In genomic region chr11:19679669-19680068, GRCm38 (mm10) we compare ENCODE assay signal across 21 mouse cellular contexts.
"Had no signal": no experiment of that assay in that cellular context is flagged by ENCODE, and none has a peak within 500 bp of the region (broad histone marks: within the 10 kb centered on the region; RNA-seq: fewer than 3 reads in every experiment).

No protein-coding gene starts in this region.

- DNase-seq: kidney, adult 18-20 months; kidney, adult 9 months; kidney, postnatal 14 days; kidney, postnatal 4 days; layer of hippocampus, adult 9-11 months; liver; lung, adult 18-20 months; lung, postnatal 14 days; lung, postnatal 4 days; retina, postnatal 1 day; right cerebral cortex, postnatal 25 days; spleen, adult 18-20 months; thymus, postnatal 25 days had no signal

- ATAC-seq: liver, embryonic 12.5 days had no signal

- H3K27ac ChIP-seq: layer of hippocampus, adult 2 months; limb, embryonic 10.5 days; limb, embryonic 13.5 days; liver, embryonic 12.5 days; liver, embryonic 15.5 days; midbrain, embryonic 12.5 days; stomach, embryonic 15.5 days had no signal

- H3K4me3 ChIP-seq: layer of hippocampus, adult 2 months; limb, embryonic 10.5 days; limb, embryonic 13.5 days; liver, embryonic 12.5 days; liver, embryonic 15.5 days; midbrain, embryonic 12.5 days; myocyte; stomach, embryonic 15.5 days had no signal

- H3K27me3 ChIP-seq: limb, embryonic 13.5 days; liver, embryonic 12.5 days; liver, embryonic 15.5 days; midbrain, embryonic 12.5 days; stomach, embryonic 15.5 days had no signal

- H3K4me1 ChIP-seq: limb, embryonic 10.5 days; limb, embryonic 13.5 days; liver, embryonic 12.5 days; liver, embryonic 15.5 days; midbrain, embryonic 12.5 days; stomach, embryonic 15.5 days had no signal

- H3K4me2 ChIP-seq: limb, embryonic 13.5 days; liver, embryonic 12.5 days; liver, embryonic 15.5 days; midbrain, embryonic 12.5 days; stomach, embryonic 15.5 days had no signal

- H3K36me3 ChIP-seq: limb, embryonic 10.5 days; limb, embryonic 13.5 days; liver, embryonic 12.5 days; liver, embryonic 15.5 days; midbrain, embryonic 12.5 days; stomach, embryonic 15.5 days had no signal

- H3K9ac ChIP-seq: limb, embryonic 13.5 days; liver, embryonic 12.5 days; liver, embryonic 15.5 days; midbrain, embryonic 12.5 days; stomach, embryonic 15.5 days had no signal

- H3K9me3 ChIP-seq: limb, embryonic 10.5 days; liver, embryonic 12.5 days; liver, embryonic 15.5 days; midbrain, embryonic 12.5 days; stomach, embryonic 15.5 days had no signal
